Mouse (Mus musculus) erythroblast, adult 5-6 weeks (primary cell): ENCODE results near the gene Cdc42ep1. TPM values are rescaled to one million over a fixed set of nuclear protein-coding genes. Genes with fewer than 3 reads are reported as not detected.
"Not testable (repeated sequence)": the region's sequence is repeated elsewhere in the genome, so short reads cannot be mapped to it uniquely, and the experiment has no call there.

Experiments used
- ATAC-seq: replicated peaks from 2 replicates; pipeline ENCODE4 v1.8.0; 2016; ENCODE audit warnings: moderate number of reproducible peaks, mild to moderate bottlenecking, moderate TSS enrichment, inconsistent platforms; ENCODE audit not compliant: poor library complexity, low FRiP score, severe bottlenecking
- total RNA-seq, 2 experiments: library from RNA; stranded (forward) in 1 of 2; stranded (reverse) in 1 of 2; fragments of 150-400 nt in 1 of 2; fragments of 200-764, 138-1000 nt in 1 of 2; gene quantifications; 2 replicates each; pipeline versions ENCODE4 v1.2.3 to v1.2.4; 2015 to 2017; ENCODE audit warnings: low replicate concordance in 2 of 2

The Cdc42ep1 gene
- total RNA-seq, 2 experiments from 2014 or later, result not detected

- no peak for ATAC-seq
Measured at GRCm38 (mm10) chr15:78873803-78874435, 31.5 kb downstream of the Cdc42ep1 start.

GRCm38 (mm10) chr15:78874989-78875388, 32.6 kb downstream of the Cdc42ep1 start:
- no peak for ATAC-seq

GRCm38 (mm10) chr15:78875537-78875936, 33.1 kb downstream of the Cdc42ep1 start:
- ATAC-seq, result no peak

- ATAC-seq, result peak; percentile 56
Measured at GRCm38 (mm10) chr15:78876258-78876696, 33.9 kb downstream of the Cdc42ep1 start.

- peak; percentile 81 for ATAC-seq
Measured at GRCm38 (mm10) chr15:78876991-78877809, 34.8 kb downstream of the Cdc42ep1 start, which contains the start of gene Gga1. Gga1 (plus strand) TSS chr15:78877190.

- ATAC-seq, result no peak
Measured at GRCm38 (mm10) chr15:78877810-78878390, 35.5 kb downstream of the Cdc42ep1 start.

- not testable (repeated sequence) for ATAC-seq
Measured at GRCm38 (mm10) chr15:78878792-78879516, 36.5 kb downstream of the Cdc42ep1 start.

- no peak for ATAC-seq
Measured at GRCm38 (mm10) chr15:78880432-78880831, 38.0 kb downstream of the Cdc42ep1 start.

- no peak for ATAC-seq
Measured at GRCm38 (mm10) chr15:78881828-78882227, 39.4 kb downstream of the Cdc42ep1 start.

GRCm38 (mm10) chr15:78889401-78889853, 47.0 kb downstream of the Cdc42ep1 start:
- ATAC-seq, result no peak

GRCm38 (mm10) chr15:78892440-78892839, 50.0 kb downstream of the Cdc42ep1 start:
- no peak for ATAC-seq

GRCm38 (mm10) chr15:78894726-78895125, 52.3 kb downstream of the Cdc42ep1 start:
- no peak for ATAC-seq

GRCm38 (mm10) chr15:78895741-78896140, 53.3 kb downstream of the Cdc42ep1 start:
- no peak for ATAC-seq

- no peak for ATAC-seq
Measured at GRCm38 (mm10) chr15:78896149-78896548, 53.7 kb downstream of the Cdc42ep1 start.

GRCm38 (mm10) chr15:78897488-78897887, 55.1 kb downstream of the Cdc42ep1 start:
- no peak for ATAC-seq

- no peak for ATAC-seq
Measured at GRCm38 (mm10) chr15:78898507-78899001, 56.1 kb downstream of the Cdc42ep1 start.

GRCm38 (mm10) chr15:78899409-78899739, 57.0 kb downstream of the Cdc42ep1 start, which contains the start of gene Gm49510:
Gm49510 (plus strand) TSS chr15:78899667.
- ATAC-seq, result no peak

- ATAC-seq, result 0 out of 2 replicates have a peak, but pooled peaks have one; percentile 28
Measured at GRCm38 (mm10) chr15:78899740-78900584, 57.5 kb downstream of the Cdc42ep1 start, which contains the start of gene Sh3bp1. Sh3bp1 (plus strand) TSS chr15:78899768.
